Mouse (Mus musculus) C2C12 (cell line): ENCODE data around the gene Tox2. TPM values are rescaled to one million over a fixed set of nuclear protein-coding genes. Genes with fewer than 3 reads are reported as not detected.

Experiments
- H3K27me3 ChIP-seq: one replicate; pipeline ENCODE4 v1.6.1; 2011; ENCODE audit not compliant: control insufficient read depth, insufficient read depth, insufficient read length
- H3K36me3 ChIP-seq: one replicate; pipeline ENCODE4 v1.6.1; 2011; ENCODE audit not compliant: control insufficient read depth, insufficient read depth
- H3K4me3 ChIP-seq: one replicate; pipeline ENCODE4 v1.5.1; 2011; ENCODE audit warnings: mild to moderate bottlenecking, control low read depth; ENCODE audit not compliant: poor library complexity, insufficient read depth, severe bottlenecking
- H3K79me2 ChIP-seq: one replicate; pipeline ENCODE4 v1.6.1; 2011; ENCODE audit not compliant: control insufficient read depth, insufficient read depth
- H3K79me3 ChIP-seq: one replicate; pipeline ENCODE4 v1.6.1; 2011; ENCODE audit warnings: low read depth, control low read depth
- H3ac ChIP-seq: one replicate; pipeline ENCODE3; 2011; ENCODE audit warnings: low read depth; ENCODE audit not compliant: control insufficient read depth, insufficient read length
- CEBPB ChIP-seq: IDR thresholded peaks from one replicate; pipeline ENCODE4 v1.6.1; 2011; ENCODE audit warnings: low read depth, mild to moderate bottlenecking, control low read depth, moderate library complexity
- CTCF ChIP-seq: IDR thresholded peaks from one replicate; pipeline ENCODE4 v1.5.1; 2011; ENCODE audit not compliant: control insufficient read depth, insufficient read depth, insufficient read length
- FOSL1 ChIP-seq: IDR thresholded peaks from one replicate; pipeline ENCODE4 v1.8.0; 2011; ENCODE audit warnings: mild to moderate bottlenecking, low read length; ENCODE audit not compliant: poor library complexity, insufficient read depth, severe bottlenecking
- MAX ChIP-seq: IDR thresholded peaks from one replicate; pipeline ENCODE4 v1.6.1; 2011; ENCODE audit warnings: mild to moderate bottlenecking, control low read depth
- MYOD1 ChIP-seq: IDR thresholded peaks from one replicate; pipeline ENCODE4 v1.6.1; 2011; ENCODE audit warnings: low read depth; ENCODE audit not compliant: control insufficient read depth, insufficient read length
- MYOG ChIP-seq: IDR thresholded peaks from one replicate; pipeline ENCODE4 v1.6.1; 2011; ENCODE audit not compliant: control insufficient read depth, insufficient read length; ENCODE audit errors: extremely low read depth
- USF1 ChIP-seq: IDR thresholded peaks from one replicate; pipeline ENCODE4 v1.6.1; 2011; ENCODE audit warnings: low read depth, mild to moderate bottlenecking, control low read depth, moderate library complexity
- polyA plus RNA-seq: library from polyadenylated mRNA; unstranded; fragments of >200 nt; fragmentation: generic; extraction: Trizol; gene quantifications from one replicate; pipeline ENCODE4 v1.2.1, GENCODE M21; 2012; ENCODE audit warnings: missing spikeins

The Tox2 gene
- polyA plus RNA-seq, 1 experiment, result 0.14 TPM

GRCm38 (mm10) chr2:163248912-163249311 is 46.0 kb downstream of the Tox2 start:
- Histone ChIP-seq H3K79me2 (no peaks in the 10 kb centered on the region), H3ac (no peak overlapping the region), H3K4me3 (no peak overlapping the region), H3K27me3 (no peaks in the 10 kb centered on the region), H3K36me3 (no peaks in the 10 kb centered on the region), H3K79me3 (no peaks in the 10 kb centered on the region)
- TF ChIP-seq CTCF (no peak), MYOD1 (peak; percentile 86)

GRCm38 (mm10) chr2:163252645-163253044 is 49.7 kb downstream of the Tox2 start:
- Histone ChIP-seq H3K79me2 (no peaks in the 10 kb centered on the region), H3K79me3 (no peaks in the 10 kb centered on the region), H3K27me3 (no peaks in the 10 kb centered on the region), H3ac (no peak overlapping the region), H3K4me3 (no peak overlapping the region), H3K36me3 (no peaks in the 10 kb centered on the region)
- TF ChIP-seq USF1 (no peak), FOSL1 (no peak), CEBPB (no peak), CTCF (no peak), MYOD1 (no peak), MYOG (no peak), MAX (no peak)

- H3ac ChIP-seq, result no peak overlapping the region
- TF ChIP-seq CTCF (no peak), MYOD1 (peak; percentile 99), FOSL1 (peak; percentile 42), MYOG (no peak), USF1 (peak; percentile 9), CEBPB (peak; percentile 0), MAX (peak; percentile 59)
- no peaks in the 10 kb centered on the region for H3K79me2 ChIP-seq
- H3K4me3 ChIP-seq, result no peak overlapping the region
- no peaks in the 10 kb centered on the region for H3K27me3 ChIP-seq
- H3K79me3 ChIP-seq, result no peaks in the 10 kb centered on the region
- H3K36me3 ChIP-seq, result no peaks in the 10 kb centered on the region
Measured at GRCm38 (mm10) chr2:163253248-163254099, 50.5 kb downstream of the Tox2 start.

- no peaks in the 10 kb centered on the region for H3K79me3 ChIP-seq
- H3K27me3 ChIP-seq, result no peaks in the 10 kb centered on the region
- H3K79me2 ChIP-seq, result no peaks in the 10 kb centered on the region
- H3ac ChIP-seq, result no peak overlapping the region
- no peaks in the 10 kb centered on the region for H3K36me3 ChIP-seq
- TF ChIP-seq CTCF, result no peak
- TF ChIP-seq FOSL1, result no peak
- no peak for TF ChIP-seq MYOG
- no peak for TF ChIP-seq CEBPB
- no peak for TF ChIP-seq MYOD1
- TF ChIP-seq USF1, result no peak
- no peak for TF ChIP-seq MAX
- no peak overlapping the region for H3K4me3 ChIP-seq
Measured at GRCm38 (mm10) chr2:163254228-163254627, 51.3 kb downstream of the Tox2 start.

- TF ChIP-seq USF1 (no peak), MYOG (no peak), CTCF (no peak), MYOD1 (no peak), FOSL1 (no peak), CEBPB (no peak), MAX (no peak)
- Histone ChIP-seq H3K79me3 (no peaks in the 10 kb centered on the region), H3K4me3 (no peak overlapping the region), H3K27me3 (no peaks in the 10 kb centered on the region), H3ac (no peak overlapping the region), H3K79me2 (no peaks in the 10 kb centered on the region), H3K36me3 (no peaks in the 10 kb centered on the region)
Measured at GRCm38 (mm10) chr2:163256765-163257164, 53.8 kb downstream of the Tox2 start.
